Mouse (Mus musculus) forebrain, embryonic 13.5 days (tissue): ENCODE results near the gene Ptprn2. TPM values are rescaled to one million over a fixed set of nuclear protein-coding genes. Genes with fewer than 3 reads are reported as not detected.

Experiments
- ATAC-seq: fragments of 200-750 bp; cut with Nextera tagmentation; 2 replicates; pipeline ENCODE4 v1.8.0; 2017
- H3K27ac ChIP-seq: fragments of 300-500 bp; sonication (generic); 2 replicates; pipeline ENCODE4 v1.5.1; 2015; ENCODE audit warnings: inconsistent platforms, mild to moderate bottlenecking, moderate library complexity
- H3K27me3 ChIP-seq: fragments of 300-500 bp; sonication (generic); 2 replicates; pipeline ENCODE4 v1.6.1; 2015; ENCODE audit warnings: mild to moderate bottlenecking, inconsistent platforms
- H3K36me3 ChIP-seq: fragments of 300-500 bp; sonication (generic); 2 replicates; pipeline ENCODE4 v1.6.1; 2015; ENCODE audit warnings: mild to moderate bottlenecking, inconsistent platforms; ENCODE audit not compliant: poor library complexity, severe bottlenecking
- H3K4me1 ChIP-seq: fragments of 300-500 bp; sonication (generic); 2 replicates; pipeline ENCODE4 v1.6.1; 2015; ENCODE audit warnings: inconsistent platforms
- H3K4me2 ChIP-seq: fragments of 300-500 bp; sonication (generic); 2 replicates; pipeline ENCODE4 v1.6.1; 2015; ENCODE audit warnings: inconsistent platforms, mild to moderate bottlenecking, moderate library complexity
- H3K4me3 ChIP-seq: fragments of 300-500 bp; sonication (generic); 2 replicates; pipeline ENCODE4 v1.5.1; 2015; ENCODE audit warnings: mild to moderate bottlenecking, inconsistent platforms
- H3K9ac ChIP-seq: fragments of 300-500 bp; sonication (generic); 2 replicates; pipeline ENCODE4 v1.6.1; 2015; ENCODE audit warnings: mild to moderate bottlenecking, inconsistent platforms
- H3K9me3 ChIP-seq: fragments of 300-500 bp; sonication (generic); replicated peaks from 2 replicates; pipeline ENCODE4 v1.6.1; 2016; ENCODE audit warnings: inconsistent platforms
- WGBS: fragments of 180-500 bp; shearing (Covaris S2); methylation state at CpG from one replicate; pipeline ENCODE4 v1.1.7; 2015; 5-methylcytosine and 5-hydroxymethylcytosine counted together
- polyA plus RNA-seq: library from polyadenylated mRNA; unstranded; fragments of >200 nt; fragmentation: Nextera tagmentation; extraction: Ambion mirVana; gene quantifications from 2 replicates; pipeline ENCODE4 v1.2.1, GENCODE M21; 2015

Gene Ptprn2
- polyA plus RNA-seq, 1 experiment from 2014 or later: 6.6 TPM

DNA sequence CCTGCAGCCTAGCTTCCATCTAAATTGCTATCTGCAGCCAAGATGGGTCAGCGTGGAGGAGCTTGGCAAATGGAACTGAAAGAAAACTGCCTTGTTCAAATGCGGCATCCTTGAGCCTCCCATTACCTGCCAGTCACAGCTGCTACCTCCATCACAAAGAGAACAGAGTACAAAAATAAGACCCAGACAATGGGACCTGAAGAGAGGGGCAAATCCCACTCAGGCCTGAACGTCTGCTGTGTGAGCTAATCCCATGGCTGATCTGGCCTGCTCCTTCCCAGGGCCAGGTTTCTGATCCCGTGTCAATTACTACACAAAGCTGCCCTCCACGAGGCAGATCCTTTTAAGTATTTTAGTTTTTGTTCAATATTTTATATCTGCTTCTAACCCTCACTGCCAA lies 441.6 kb downstream of the Ptprn2 start:
- H3K9me3 ChIP-seq: no peaks in the 10 kb centered on the region
- H3K9ac ChIP-seq: no peak overlapping the region
- H3K4me3 ChIP-seq: no peak overlapping the region
- no peaks in the 10 kb centered on the region for H3K36me3 ChIP-seq
- peaks cover 51% of the 10 kb centered on the region for H3K27me3 ChIP-seq
- peaks cover 9% of the 10 kb centered on the region for H3K4me1 ChIP-seq
- no peak overlapping the region for H3K4me2 ChIP-seq
- H3K27ac ChIP-seq: peak overlapping the region; percentile 21
- peak; percentile 57 for ATAC-seq
- 16% methylated on average over 5 of the region's 5 CpGs for WGBS

GRCm38 (mm10) chr12:116927516-116927915 lies 442.0 kb downstream of the Ptprn2 start:
- no peaks in the 10 kb centered on the region for H3K36me3 ChIP-seq
- peaks cover 9% of the 10 kb centered on the region for H3K4me1 ChIP-seq
- H3K9me3 ChIP-seq: no peaks in the 10 kb centered on the region
- ATAC-seq: no peak
- no peak overlapping the region for H3K4me2 ChIP-seq
- no peak overlapping the region for H3K4me3 ChIP-seq
- H3K27ac ChIP-seq: peak overlapping the region; percentile 21; the same call in 1 of the 2 replicates
- WGBS: 86% methylated on average over 1 of the region's 1 CpGs
- H3K27me3 ChIP-seq: peaks cover 53% of the 10 kb centered on the region
- H3K9ac ChIP-seq: no peak overlapping the region

- Histone ChIP-seq H3K4me1 (peaks cover 28% of the 10 kb centered on the region), H3K9ac (no peak overlapping the region), H3K27me3 (peaks cover 69% of the 10 kb centered on the region), H3K9me3 (no peaks in the 10 kb centered on the region), H3K27ac (peak overlapping the region; percentile 40; the same call in 1 of the 2 replicates), H3K4me2 (no peak overlapping the region), H3K36me3 (no peaks in the 10 kb centered on the region), H3K4me3 (no peak overlapping the region)
- peak; percentile 96 for ATAC-seq
- WGBS: 7% methylated on average over 3 of the region's 3 CpGs
These were observed 452.8 kb downstream of the Ptprn2 start for GRCm38 (mm10) chr12:116938158-116938854.

DNA sequence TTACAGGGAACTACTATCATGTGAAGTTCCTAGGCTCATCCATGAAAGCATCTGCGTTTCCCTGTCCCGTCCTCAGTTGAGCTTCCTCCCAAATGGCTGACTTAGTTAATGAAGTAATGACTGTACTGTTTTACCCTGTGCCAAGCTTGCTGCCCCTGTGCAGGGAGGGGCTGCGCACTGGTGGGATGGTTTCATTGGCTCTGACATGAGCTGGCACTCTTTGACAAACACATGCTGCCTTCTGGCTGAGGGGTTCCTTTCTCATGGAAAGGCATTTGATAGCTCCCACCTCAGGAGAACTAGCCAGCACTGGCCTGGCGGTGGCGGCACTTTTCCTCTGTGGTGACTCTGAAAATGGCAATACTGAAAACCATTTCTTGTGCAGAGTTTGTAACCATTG lies 458.4 kb downstream of the Ptprn2 start:
- Histone ChIP-seq H3K27ac (no peak overlapping the region), H3K9me3 (no peaks in the 10 kb centered on the region), H3K4me2 (no peak overlapping the region), H3K4me1 (peaks cover 8% of the 10 kb centered on the region), H3K4me3 (no peak overlapping the region), H3K27me3 (peaks cover 64% of the 10 kb centered on the region), H3K36me3 (no peaks in the 10 kb centered on the region), H3K9ac (no peak overlapping the region)
- 87% methylated on average over 5 of the region's 5 CpGs for WGBS
- ATAC-seq: peak; percentile 50; the same call in 1 of the 2 replicates

- no peak overlapping the region for H3K4me2 ChIP-seq
- no peak overlapping the region for H3K4me3 ChIP-seq
- H3K27ac ChIP-seq: no peak overlapping the region; the same call in none of the 2 replicates
- peaks cover 27% of the 10 kb centered on the region for H3K27me3 ChIP-seq
- H3K9me3 ChIP-seq: no peaks in the 10 kb centered on the region
- H3K36me3 ChIP-seq: no peaks in the 10 kb centered on the region
- 49% methylated on average over 2 of the region's 4 CpGs for WGBS
- 0 out of 2 replicates have a peak, but pooled peaks have one; percentile 29 for ATAC-seq
- 0 out of 2 replicates have a peak, but pooled peaks cover 3% of the 10 kb centered on the region for H3K4me1 ChIP-seq
- no peak overlapping the region for H3K9ac ChIP-seq
These were observed 462.8 kb downstream of the Ptprn2 start for GRCm38 (mm10) chr12:116948151-116948928.

DNA sequence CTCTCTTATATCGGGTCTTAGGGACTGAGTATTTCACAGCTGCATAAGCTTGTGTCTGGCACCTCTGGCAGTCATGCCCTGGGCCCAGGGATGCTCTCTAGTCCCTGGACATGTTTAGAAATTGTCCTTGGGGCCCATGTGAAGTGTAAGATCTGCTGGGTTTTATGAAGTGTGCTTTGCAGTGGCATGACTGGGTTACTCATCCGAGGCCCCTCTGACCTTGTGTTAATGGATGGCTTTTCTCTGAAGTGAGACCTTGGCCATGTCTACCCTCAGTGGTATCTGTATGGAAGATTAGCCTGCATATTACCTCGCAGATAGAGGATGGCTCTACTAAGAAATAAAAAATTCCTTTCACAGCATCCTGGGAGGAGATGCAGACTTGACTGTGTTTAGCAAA lies 464.2 kb downstream of the Ptprn2 start:
- H3K9me3 ChIP-seq: no peaks in the 10 kb centered on the region

GRCm38 (mm10) chr12:116952452-116953205 lies 467.1 kb downstream of the Ptprn2 start:
- Histone ChIP-seq H3K4me2 (no peak overlapping the region), H3K27me3 (peaks cover 3% of the 10 kb centered on the region; the same call in 1 of the 2 replicates), H3K27ac (0 out of 2 replicates have a peak overlapping the region, but pooled peaks have one; percentile 2), H3K36me3 (no peaks in the 10 kb centered on the region), H3K9ac (no peak overlapping the region), H3K4me1 (0 out of 2 replicates have a peak, but pooled peaks cover 3% of the 10 kb centered on the region), H3K4me3 (no peak overlapping the region), H3K9me3 (no peaks in the 10 kb centered on the region)
- WGBS: 80% methylated on average over 13 of the region's 13 CpGs
- ATAC-seq: peak; percentile 59

More for the DNA sequence above, 464.2 kb downstream of the Ptprn2 start:
- ATAC-seq: no peak
- no peak overlapping the region for H3K4me2 ChIP-seq
- H3K9ac ChIP-seq: no peak overlapping the region
- H3K36me3 ChIP-seq: no peaks in the 10 kb centered on the region
- no peak overlapping the region for H3K27ac ChIP-seq
- no peak overlapping the region for H3K4me3 ChIP-seq
- WGBS: 75% methylated on average over 3 of the region's 3 CpGs
- H3K27me3 ChIP-seq: peaks cover 18% of the 10 kb centered on the region
- H3K4me1 ChIP-seq: 0 out of 2 replicates have a peak, but pooled peaks cover 3% of the 10 kb centered on the region

DNA sequence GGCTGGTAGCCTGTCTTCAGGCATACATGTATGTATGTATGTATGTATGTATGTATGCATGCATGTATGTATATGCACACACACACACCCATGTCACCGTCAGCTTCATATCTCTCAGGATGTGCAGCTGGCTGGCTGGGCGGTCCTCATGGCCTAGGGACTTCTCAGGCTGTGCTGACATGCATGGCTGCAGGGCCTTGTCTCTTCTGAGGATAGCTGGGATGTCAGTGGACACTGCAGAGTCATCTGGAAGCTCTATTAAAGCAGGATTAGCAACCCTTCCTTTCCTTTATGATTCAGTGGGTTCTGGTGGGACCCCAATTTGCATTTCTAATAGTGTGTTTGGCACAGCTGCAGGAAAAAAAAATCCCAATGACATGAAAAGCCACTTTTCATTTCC lies 473.6 kb downstream of the Ptprn2 start:
- ATAC-seq: no peak
- H3K4me1 ChIP-seq: 0 out of 2 replicates have a peak, but pooled peaks cover 8% of the 10 kb centered on the region
- 74% methylated on average over 2 of the region's 2 CpGs for WGBS

DNA sequence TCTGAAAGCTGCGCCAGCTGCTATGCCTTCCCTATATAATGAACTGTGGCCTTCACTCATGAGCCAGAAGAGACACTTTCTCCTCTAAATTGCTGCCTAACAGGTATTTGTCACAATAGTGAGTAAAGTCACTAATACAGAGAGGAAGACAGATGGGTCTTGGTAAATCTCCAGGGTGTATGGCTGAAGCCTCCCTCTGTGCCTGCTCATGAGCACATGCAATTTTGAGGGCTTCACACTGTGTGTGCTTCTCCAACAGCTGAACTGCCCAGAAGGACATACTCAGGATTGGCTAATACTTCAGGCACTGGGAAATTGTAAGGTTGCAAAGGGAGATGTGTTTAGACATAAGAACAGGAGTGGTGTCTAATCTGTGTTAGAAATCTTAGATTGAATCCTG lies 478.4 kb downstream of the Ptprn2 start:
- H3K9ac ChIP-seq: no peak overlapping the region
- WGBS: 100% methylated on average over 1 of the region's 1 CpGs
- H3K9me3 ChIP-seq: no peaks in the 10 kb centered on the region
- H3K4me1 ChIP-seq: peaks cover 16% of the 10 kb centered on the region
- no peak overlapping the region for H3K4me3 ChIP-seq
- H3K36me3 ChIP-seq: no peaks in the 10 kb centered on the region
- no peak for ATAC-seq
- no peak overlapping the region for H3K4me2 ChIP-seq
- no peaks in the 10 kb centered on the region for H3K27me3 ChIP-seq
- H3K27ac ChIP-seq: no peak overlapping the region

More for the DNA sequence above, 473.6 kb downstream of the Ptprn2 start:
- no peak overlapping the region for H3K9ac ChIP-seq
- no peak overlapping the region for H3K4me2 ChIP-seq
- no peak overlapping the region for H3K27ac ChIP-seq
- no peak overlapping the region for H3K4me3 ChIP-seq
- no peaks in the 10 kb centered on the region for H3K27me3 ChIP-seq
- no peaks in the 10 kb centered on the region for H3K9me3 ChIP-seq
- H3K36me3 ChIP-seq: no peaks in the 10 kb centered on the region

DNA sequence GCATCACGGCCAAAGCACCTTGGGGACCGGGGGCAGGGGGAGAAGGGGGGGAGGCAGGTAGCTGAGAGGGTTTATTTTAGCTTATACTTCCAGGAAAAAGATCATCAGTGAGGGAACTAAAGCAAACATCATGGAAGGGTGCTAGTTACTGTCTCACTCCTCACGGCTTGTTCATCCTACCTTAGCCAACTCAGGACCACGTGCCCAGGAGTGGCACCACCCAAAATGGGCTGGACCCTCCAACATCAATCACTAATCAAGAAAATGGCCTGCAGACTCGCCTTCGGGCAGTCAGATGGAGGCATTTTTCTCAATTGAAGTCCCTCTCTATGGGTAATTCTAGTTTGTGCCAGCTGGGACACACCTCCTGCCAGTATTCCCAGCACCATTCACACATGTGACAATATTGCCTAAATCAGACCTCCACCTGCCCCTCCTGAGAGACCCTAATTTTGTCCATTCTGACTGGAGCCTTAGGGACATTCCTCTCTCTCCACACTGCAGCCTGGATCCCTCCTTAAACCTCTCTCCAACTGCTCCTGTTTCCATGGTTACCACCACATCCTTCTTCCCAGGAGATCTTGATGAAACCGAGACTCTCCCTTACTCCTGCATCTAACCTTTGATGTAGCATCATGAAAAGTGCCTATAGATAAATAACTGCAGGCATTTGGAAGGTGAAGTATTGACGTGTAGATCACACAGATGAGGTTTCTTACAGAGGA lies 482.9 kb downstream of the Ptprn2 start:
- no peaks in the 10 kb centered on the region for H3K36me3 ChIP-seq
- H3K27ac ChIP-seq: 0 out of 2 replicates have a peak overlapping the region, but pooled peaks have one; percentile 6

GRCm38 (mm10) chr12:116975547-116975946 lies 490.0 kb downstream of the Ptprn2 start:
- Histone ChIP-seq H3K27ac (no peak overlapping the region), H3K4me1 (no peaks in the 10 kb centered on the region), H3K9me3 (no peaks in the 10 kb centered on the region), H3K9ac (no peak overlapping the region), H3K4me3 (no peak overlapping the region), H3K4me2 (no peak overlapping the region), H3K36me3 (no peaks in the 10 kb centered on the region), H3K27me3 (0 out of 2 replicates have a peak, but pooled peaks cover 3% of the 10 kb centered on the region)
- no peak for ATAC-seq
- WGBS: 88% methylated on average over 5 of the region's 5 CpGs

More for the DNA sequence above, 482.9 kb downstream of the Ptprn2 start:
- peak; percentile 68 for ATAC-seq
- H3K9ac ChIP-seq: no peak overlapping the region
- H3K9me3 ChIP-seq: no peaks in the 10 kb centered on the region
- no peak overlapping the region for H3K4me3 ChIP-seq
- no peak overlapping the region for H3K4me2 ChIP-seq
- peaks cover 8% of the 10 kb centered on the region for H3K4me1 ChIP-seq
- 0 out of 2 replicates have a peak, but pooled peaks cover 2% of the 10 kb centered on the region for H3K27me3 ChIP-seq
- WGBS: 52% methylated on average over 8 of the region's 8 CpGs
